Mouse (Mus musculus) MEL-GATA-1-ER (cell line): ENCODE measurements at regions not wholly inside any gene's neighbourhood (a gene's known extent, or its start where the extent isn't known, plus 50 kb on each side); places are given as distances from the start of the nearest gene placed in this dataset.
"Not testable (repeated sequence)": the region's sequence is repeated elsewhere in the genome, so short reads cannot be mapped to it uniquely, and the experiment has no call there.

ENCODE experiments used
- DNase-seq: peaks from one replicate; pipeline ENCODE4 v3.0.0-alpha.2; 2012; ENCODE audit warnings: low read depth; ENCODE audit errors: extremely low read depth

- no peak for DNase-seq
These were observed 180.8 kb downstream of the Cdh9 start for GRCm38 (mm10) chr15:16909396-16909795.

GRCm38 (mm10) chr15:16909941-16910340 is 181.4 kb downstream of the Cdh9 start:
- DNase-seq = not testable (repeated sequence)

GRCm38 (mm10) chr15:16914966-16915569 is 186.5 kb downstream of the Cdh9 start:
- DNase-seq = no peak

GRCm38 (mm10) chr15:16923246-16923645 is 194.7 kb downstream of the Cdh9 start:
- DNase-seq = no peak

DNA sequence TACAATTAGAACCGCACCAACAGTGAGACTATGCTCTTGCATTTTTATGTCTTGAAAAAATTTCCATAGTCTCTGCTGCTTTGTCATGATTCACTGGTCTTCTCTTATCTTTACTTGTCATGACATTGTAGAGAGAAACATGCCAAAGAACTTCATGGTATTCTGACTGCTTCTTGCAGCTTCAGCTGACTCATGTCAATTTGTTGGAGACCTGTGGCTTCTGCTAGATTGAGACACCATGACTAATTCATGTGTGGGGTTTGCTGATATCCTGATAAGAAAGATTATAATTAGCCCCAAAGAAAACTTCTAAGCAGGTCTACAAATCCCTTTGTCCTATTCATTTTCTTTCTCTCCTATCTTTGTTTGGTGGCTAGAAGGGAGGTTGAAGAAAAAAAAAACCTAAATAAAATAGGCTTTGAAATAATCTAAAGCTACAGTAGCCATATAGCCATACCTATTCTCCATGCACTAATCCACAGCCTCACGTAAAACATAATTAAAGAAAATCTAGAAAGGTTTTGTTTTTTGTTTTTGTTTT is 204.7 kb downstream of the Cdh9 start:
- DNase-seq = peak; percentile 58

GRCm38 (mm10) chr15:16934438-16934837 is 205.9 kb downstream of the Cdh9 start:
- DNase-seq = no peak

DNA sequence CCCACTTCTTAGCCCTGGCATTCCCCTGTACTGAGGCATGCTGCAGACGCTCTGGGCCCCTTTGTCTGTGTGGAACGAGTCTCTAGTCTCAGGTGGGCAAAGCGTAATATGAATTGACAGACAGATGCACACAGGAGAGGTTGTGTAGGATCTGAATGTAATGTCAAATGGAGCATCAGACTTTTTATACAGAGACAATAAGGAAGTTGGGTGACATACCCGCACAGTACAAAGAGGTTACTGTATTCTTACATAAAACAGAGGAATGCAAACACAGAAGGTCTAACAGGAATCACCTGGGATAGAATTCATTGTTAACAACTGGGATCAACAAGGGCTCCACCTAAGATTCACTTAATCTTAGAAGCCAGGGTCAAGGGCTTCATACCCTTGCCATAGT is 247.3 kb downstream of the Cdh9 start:
- DNase-seq = not testable (repeated sequence)

GRCm38 (mm10) chr15:16990848-16991247 is 262.3 kb downstream of the Cdh9 start:
- DNase-seq = no peak

- DNase-seq = no peak
These were observed 267.1 kb downstream of the Cdh9 start for GRCm38 (mm10) chr15:16995667-16996066.

DNA sequence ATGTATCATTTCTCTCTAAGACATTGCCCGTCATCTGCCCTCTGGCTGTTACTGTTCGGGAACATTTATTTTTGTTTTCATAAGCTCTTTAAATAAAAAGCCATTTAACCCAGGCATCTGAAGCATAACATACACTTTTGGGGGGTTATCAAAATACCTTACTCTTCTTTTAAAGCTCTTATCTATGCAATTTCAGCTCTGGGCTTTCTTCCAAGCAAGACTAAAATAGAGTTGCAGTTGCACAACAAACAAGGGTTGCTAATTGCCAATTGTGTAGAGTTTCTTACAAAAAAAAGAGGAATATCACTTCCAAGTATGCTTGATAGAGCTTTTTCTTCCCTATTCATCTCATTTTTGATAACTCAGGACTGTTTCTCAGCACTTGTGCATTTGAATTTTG is 277.6 kb downstream of the Cdh9 start:
- no peak for DNase-seq

DNA sequence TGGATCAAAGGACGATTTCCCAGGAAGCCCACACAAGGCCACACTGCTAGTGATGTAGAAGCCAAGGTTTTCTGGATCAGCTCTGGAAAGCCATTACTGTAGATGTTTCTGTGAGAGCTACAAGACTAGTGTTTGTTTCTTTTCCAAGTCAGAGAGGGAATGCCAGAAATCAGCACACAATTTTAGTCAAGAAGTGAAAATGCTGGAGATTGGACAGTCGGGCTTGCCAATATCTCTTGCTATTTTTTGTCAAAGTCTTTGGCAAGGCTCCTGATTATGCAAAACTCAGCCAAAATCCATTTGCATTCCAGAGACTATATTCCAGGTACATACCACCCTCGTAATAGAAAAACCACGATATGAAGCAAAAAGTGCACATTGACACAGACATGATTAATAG is 279.3 kb downstream of the Cdh9 start:
- no peak for DNase-seq

DNA sequence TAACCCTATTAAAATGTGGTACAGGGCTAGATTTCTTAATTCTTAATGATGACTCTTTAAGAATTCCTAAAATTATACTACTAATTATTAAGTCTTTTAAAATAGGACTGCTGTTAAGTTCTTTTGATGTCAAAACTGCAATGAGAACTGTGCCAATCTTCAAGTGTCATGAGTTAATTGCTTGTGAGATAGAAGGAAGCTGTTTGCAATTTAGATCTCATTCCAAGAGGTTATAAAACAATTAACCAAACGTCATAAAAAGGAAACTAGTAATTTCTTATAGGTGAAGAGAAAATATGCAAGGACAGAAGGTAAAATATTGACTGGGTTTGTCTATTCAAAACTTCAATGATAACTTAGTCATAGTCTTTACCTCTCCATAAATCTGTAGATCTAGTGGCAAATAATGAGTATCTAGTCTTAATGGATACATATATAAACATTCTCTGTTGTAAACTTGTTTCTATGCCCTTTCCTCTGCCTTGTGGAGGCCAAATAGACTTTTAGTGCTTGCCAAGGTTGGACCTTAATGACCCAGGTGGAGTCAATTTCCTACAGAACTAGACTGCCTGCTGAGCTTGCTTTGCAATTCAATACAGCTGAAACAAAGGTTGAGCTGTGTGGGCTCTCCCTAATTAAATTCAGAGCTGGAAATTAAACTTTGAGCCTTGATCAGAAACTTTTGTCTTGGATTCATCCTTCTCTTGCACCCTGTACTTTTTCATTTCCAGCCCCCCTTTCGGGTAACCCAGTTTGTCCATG is 320.5 kb downstream of the Cdh9 start:
- DNase-seq = no peak

- DNase-seq = no peak
These were observed 341.2 kb downstream of the Cdh9 start for GRCm38 (mm10) chr15:17069772-17070171.

DNA sequence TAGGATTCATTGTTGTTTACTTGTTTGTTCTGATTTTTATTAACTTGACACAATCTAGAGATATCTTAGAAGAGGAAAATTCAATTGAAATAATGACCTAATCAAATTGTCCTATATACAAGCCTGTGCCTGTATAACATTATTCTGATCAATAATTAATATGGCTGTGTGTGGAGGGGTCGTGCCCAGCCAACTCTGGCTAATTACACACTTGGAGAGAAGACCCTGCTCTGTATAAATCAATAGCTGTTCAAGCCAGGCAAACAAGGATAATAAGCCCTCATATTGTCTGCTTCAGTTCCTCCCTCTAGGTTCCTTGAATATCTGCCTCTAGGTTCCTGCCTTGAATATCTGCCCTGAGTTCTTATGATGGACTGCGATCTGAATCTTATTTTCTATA is 355.5 kb downstream of the Cdh9 start:
- no peak for DNase-seq

GRCm38 (mm10) chr15:17088644-17089228 is 360.2 kb downstream of the Cdh9 start:
- no peak for DNase-seq

DNA sequence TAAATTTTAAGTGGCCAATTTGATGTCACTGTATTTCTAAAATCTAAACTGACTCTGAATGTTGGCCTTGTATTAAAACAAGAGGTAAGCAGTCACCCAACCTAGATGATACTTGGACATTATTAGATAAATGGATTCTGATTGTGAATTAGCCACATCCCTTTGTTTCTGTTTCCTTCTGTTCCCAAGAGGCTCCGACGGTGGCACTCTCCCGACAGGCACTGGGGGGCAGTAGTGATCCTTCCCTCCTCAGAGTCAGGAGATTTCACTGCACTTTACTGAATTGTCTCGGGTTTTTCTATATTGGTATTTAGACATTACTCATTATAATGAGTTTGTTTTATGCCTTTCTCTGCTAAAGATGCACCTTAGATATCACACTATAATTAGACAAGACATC is 370.4 kb downstream of the Cdh9 start:
- peak; percentile 67 for DNase-seq

GRCm38 (mm10) chr15:17101182-17101581 is 372.6 kb downstream of the Cdh9 start:
- no peak for DNase-seq

GRCm38 (mm10) chr15:17135721-17136120 is 407.2 kb downstream of the Cdh9 start:
- no peak for DNase-seq

DNA sequence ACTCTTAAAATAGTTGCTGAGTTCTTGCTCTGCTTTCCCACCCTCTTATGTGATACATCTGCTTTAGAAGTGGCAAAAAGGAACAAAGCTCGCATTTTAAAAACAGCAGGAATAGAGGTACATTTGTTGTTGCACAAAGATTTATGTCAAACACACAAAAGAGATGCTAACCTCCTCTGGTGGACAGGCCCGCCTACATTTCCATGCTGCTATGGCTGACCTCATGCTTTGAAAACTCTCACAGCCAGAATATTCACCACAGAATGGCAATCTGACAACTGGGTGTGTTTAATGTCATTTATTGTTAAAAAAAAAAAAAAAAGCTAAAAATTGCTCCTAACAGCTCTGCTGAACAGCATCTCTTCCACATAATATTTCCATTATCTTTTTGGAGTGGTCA is 451.6 kb downstream of the Cdh9 start:
- no peak for DNase-seq

- no peak for DNase-seq
These were observed 452.9 kb downstream of the Cdh9 start for GRCm38 (mm10) chr15:17181358-17182022.

DNA sequence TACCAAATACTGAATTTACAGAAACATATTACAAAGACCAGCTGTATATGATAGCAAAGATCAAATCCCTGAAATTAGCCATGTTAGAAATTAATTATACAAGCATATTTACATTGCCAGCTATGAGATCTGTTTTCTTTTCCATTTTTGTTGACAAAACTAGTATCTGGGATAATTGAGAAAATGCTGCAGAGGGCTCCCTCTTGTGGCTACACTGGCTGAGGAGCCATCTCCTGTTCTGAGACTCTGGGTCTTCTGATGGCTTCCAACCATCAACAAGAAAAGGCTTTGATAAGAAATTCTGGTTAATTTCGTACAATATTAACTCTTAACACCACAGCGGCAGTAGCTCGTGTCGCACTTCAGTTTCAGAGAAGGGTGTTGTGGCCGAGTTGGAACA is 466.9 kb downstream of the Cdh9 start:
- peak; percentile 31 for DNase-seq

GRCm38 (mm10) chr15:17204739-17205138 is 476.2 kb downstream of the Cdh9 start:
- DNase-seq = peak; percentile 17
